Mouse (Mus musculus) E14TG2a.4 (cell line): Measurements from ENCODE around the gene Aff1.

Source experiments
- H3K27me3 ChIP-seq: 2 replicates; pipeline ENCODE4 v1.6.1; 2014; ENCODE audit warnings: low read length, control low read depth; ENCODE audit not compliant: insufficient read depth
- H3K36me3 ChIP-seq: 2 replicates; pipeline ENCODE4 v1.6.1; 2014; ENCODE audit warnings: low read length, control low read depth; ENCODE audit not compliant: insufficient read depth
- H3K4me1 ChIP-seq: replicated peaks from 2 replicates; pipeline ENCODE4 v1.6.1; 2014; ENCODE audit warnings: low read depth, low read length, control low read depth
- H3K4me3 ChIP-seq: replicated peaks from 2 replicates; pipeline ENCODE4 v1.5.1; 2014; ENCODE audit warnings: mild to moderate bottlenecking, low read length
- H3K9me3 ChIP-seq: 2 replicates; pipeline ENCODE4 v1.6.1; 2014; ENCODE audit warnings: low read length, control low read depth
- CTCF ChIP-seq: conservative IDR thresholded peaks from 2 replicates; pipeline ENCODE4 v1.5.1; 2014; ENCODE audit warnings: low read length
- NANOG ChIP-seq: IDR thresholded peaks from 2 replicates; pipeline ENCODE4 v1.6.1; 2014; ENCODE audit warnings: borderline replicate concordance, low read length, mixed read lengths
- POU5F1 ChIP-seq: IDR thresholded peaks from 2 replicates; pipeline ENCODE4 v1.6.1; 2014; ENCODE audit warnings: low read length, borderline replicate concordance

The Aff1 gene

GRCm38 (mm10) chr5:103765356-103765755 is 73.2 kb downstream of the Aff1 start:
- H3K4me1 ChIP-seq: peaks cover 70% of the 10 kb centered on the region
- TF ChIP-seq POU5F1: no peak
- no peak for TF ChIP-seq CTCF
- no peak for TF ChIP-seq NANOG
- 0 out of 2 replicates have a peak, but pooled peaks cover 4% of the 10 kb centered on the region for H3K9me3 ChIP-seq
- 0 out of 2 replicates have a peak overlapping the region, but pooled peaks have one; percentile 10 for H3K4me3 ChIP-seq
- H3K27me3 ChIP-seq: no peaks in the 10 kb centered on the region
- H3K36me3 ChIP-seq: peaks cover 32% of the 10 kb centered on the region

GRCm38 (mm10) chr5:103765758-103766431 is 73.7 kb downstream of the Aff1 start:
- TF ChIP-seq CTCF (peak; percentile 63), POU5F1 (no peak)
- H3K27me3 ChIP-seq: no peaks in the 10 kb centered on the region
- H3K4me1 ChIP-seq: peaks cover 69% of the 10 kb centered on the region
- peaks cover 34% of the 10 kb centered on the region for H3K36me3 ChIP-seq
- H3K9me3 ChIP-seq: 0 out of 2 replicates have a peak, but pooled peaks cover 4% of the 10 kb centered on the region
- H3K4me3 ChIP-seq: no peak overlapping the region

GRCm38 (mm10) chr5:103766432-103766815 is 74.2 kb downstream of the Aff1 start:
- Histone ChIP-seq H3K4me1 (peaks cover 69% of the 10 kb centered on the region), H3K4me3 (no peak overlapping the region), H3K27me3 (no peaks in the 10 kb centered on the region), H3K9me3 (0 out of 2 replicates have a peak, but pooled peaks cover 4% of the 10 kb centered on the region), H3K36me3 (peaks cover 38% of the 10 kb centered on the region)
- TF ChIP-seq CTCF (no peak), POU5F1 (no peak), NANOG (no peak)

GRCm38 (mm10) chr5:103768961-103769360 is 76.8 kb downstream of the Aff1 start:
- Histone ChIP-seq H3K9me3 (0 out of 2 replicates have a peak, but pooled peaks cover 4% of the 10 kb centered on the region), H3K27me3 (no peaks in the 10 kb centered on the region), H3K4me1 (peaks cover 73% of the 10 kb centered on the region), H3K36me3 (peaks cover 34% of the 10 kb centered on the region), H3K4me3 (no peak overlapping the region)
- TF ChIP-seq POU5F1: no peak
- TF ChIP-seq CTCF: no peak
- TF ChIP-seq NANOG: no peak

- Histone ChIP-seq H3K9me3 (0 out of 2 replicates have a peak, but pooled peaks cover 4% of the 10 kb centered on the region), H3K4me1 (peaks cover 75% of the 10 kb centered on the region)
These were observed 77.5 kb downstream of the Aff1 start for GRCm38 (mm10) chr5:103769701-103770100.

GRCm38 (mm10) chr5:103770447-103771222 is 78.5 kb downstream of the Aff1 start:
- TF ChIP-seq POU5F1: no peak
- peak; percentile 54 for TF ChIP-seq CTCF
- Histone ChIP-seq H3K27me3 (no peaks in the 10 kb centered on the region), H3K4me1 (peaks cover 75% of the 10 kb centered on the region), H3K4me3 (no peak overlapping the region), H3K9me3 (0 out of 2 replicates have a peak, but pooled peaks cover 4% of the 10 kb centered on the region), H3K36me3 (peaks cover 43% of the 10 kb centered on the region)

More at GRCm38 (mm10) chr5:103769701-103770100, 77.5 kb downstream of the Aff1 start:
- H3K4me3 ChIP-seq: no peak overlapping the region
- TF ChIP-seq NANOG: no peak
- TF ChIP-seq CTCF: no peak
- TF ChIP-seq POU5F1: no peak
- H3K27me3 ChIP-seq: no peaks in the 10 kb centered on the region
- H3K36me3 ChIP-seq: peaks cover 38% of the 10 kb centered on the region

- TF ChIP-seq NANOG (no peak), CTCF (no peak), POU5F1 (no peak)
- Histone ChIP-seq H3K4me3 (no peak overlapping the region), H3K9me3 (no peaks in the 10 kb centered on the region), H3K27me3 (no peaks in the 10 kb centered on the region), H3K36me3 (peaks cover 36% of the 10 kb centered on the region), H3K4me1 (peaks cover 76% of the 10 kb centered on the region)
These were observed 79.2 kb downstream of the Aff1 start for GRCm38 (mm10) chr5:103771380-103771779.

GRCm38 (mm10) chr5:103772252-103772651 is 80.1 kb downstream of the Aff1 start:
- Histone ChIP-seq H3K4me3 (no peak overlapping the region), H3K9me3 (no peaks in the 10 kb centered on the region), H3K36me3 (peaks cover 27% of the 10 kb centered on the region), H3K4me1 (peaks cover 75% of the 10 kb centered on the region), H3K27me3 (no peaks in the 10 kb centered on the region)
- TF ChIP-seq CTCF (no peak), POU5F1 (no peak), NANOG (no peak)
